9 mouse cellular contexts compared by ENCODE assay signal in genomic region chr4:84199181-84199656, GRCm38 (mm10).
DNase-seq lines count a peak whose midpoint lies in the region; ATAC-seq and TF ChIP-seq lines count a peak whose summit lies in the region.
"Had no signal": no experiment of that assay in that cellular context is flagged by ENCODE, and none has a peak within 500 bp of the region (broad histone marks: within the 10 kb centered on the region; RNA-seq: fewer than 3 reads in every experiment).

No protein-coding gene starts in this region.

- no peak overlapping the region for H3K4me2 ChIP-seq in kidney, embryonic 14.5 days (replicated peaks; ENCODE audit: low read depth, low read length)
- no peak overlapping the region for H3K4me2 ChIP-seq in limb, embryonic 12.5 days

- DNase-seq in kidney, postnatal 36 days: no peak
- peak; percentile 32 to 39 for DNase-seq in gastrocnemius, postnatal 4 days (ENCODE audit: low spot score in 2 of 2)
- DNase-seq in frontal cortex, postnatal 25 days (ENCODE audit: low spot score in 2 of 2): no peak
- no peak for DNase-seq in c-Kit-positive CD71-positive TER-119-positive erythroid progenitor cells, embryonic 14.5 days (ENCODE audit: low spot score)
- no peak for DNase-seq in right cerebral cortex, postnatal 14 days

- H3K9ac ChIP-seq in kidney, embryonic 14.5 days (ENCODE audit: low read depth, low read length): 0 out of 2 replicates have a peak overlapping the region, but pooled peaks have one; percentile 12
- H3K9ac ChIP-seq in limb, embryonic 12.5 days (replicated peaks): no peak overlapping the region

- WGBS in kidney, embryonic 14.5 days: 29% methylated on average over 9 of the region's 9 CpGs
- WGBS in limb, embryonic 12.5 days: 54% methylated on average over 9 of the region's 9 CpGs

- H3K4me3 ChIP-seq in kidney, embryonic 14.5 days (ENCODE audit: low read length): no peak overlapping the region
- 0 out of 2 replicates have a peak overlapping the region, but pooled peaks have one; percentile 13 for H3K4me3 ChIP-seq in E14TG2a.4 (replicated peaks; ENCODE audit: low read length)
- H3K4me3 ChIP-seq in limb, embryonic 12.5 days (replicated peaks): no peak overlapping the region

- no peaks in the 10 kb centered on the region for H3K36me3 ChIP-seq in kidney, embryonic 14.5 days (ENCODE audit: control insufficient read depth, insufficient read depth, low read length)
- no peaks in the 10 kb centered on the region for H3K36me3 ChIP-seq in E14TG2a.4 (ENCODE audit: insufficient read depth, low read length)
- no peaks in the 10 kb centered on the region for H3K36me3 ChIP-seq in limb, embryonic 12.5 days
- H3K36me3 ChIP-seq: G1E had no signal

- H3K4me1 ChIP-seq in kidney, embryonic 14.5 days (ENCODE audit: control insufficient read depth, insufficient read depth, low read length): peaks cover 8% of the 10 kb centered on the region; the same call in 1 of the 2 replicates
- peaks cover 54% of the 10 kb centered on the region for H3K4me1 ChIP-seq in E14TG2a.4 (replicated peaks; ENCODE audit: low read depth, low read length)
- peaks cover 40% of the 10 kb centered on the region for H3K4me1 ChIP-seq in limb, embryonic 12.5 days (replicated peaks)

- no peak for TF ChIP-seq CTCF in E14TG2a.4 (conservative IDR thresholded peaks at IDR 0.05; ENCODE audit: low read length)

- peak; percentile 42 for ATAC-seq in kidney, embryonic 14.5 days (ENCODE audit: low FRiP score, low TSS enrichment)
- ATAC-seq in limb, embryonic 12.5 days (ENCODE audit: insufficient number of reproducible peaks, insufficient read depth, low FRiP score, low TSS enrichment, low read depth): 0 out of 2 replicates have a peak, but pooled peaks have one; percentile 45

- no peak overlapping the region for H3K27ac ChIP-seq in kidney, embryonic 14.5 days (ENCODE audit: low read depth, low read length)
- H3K27ac ChIP-seq in limb, embryonic 12.5 days: no peak overlapping the region

- no peaks in the 10 kb centered on the region for H3K9me3 ChIP-seq in kidney, embryonic 14.5 days (ENCODE audit: control insufficient read depth, low read length)
- no peaks in the 10 kb centered on the region for H3K9me3 ChIP-seq in E14TG2a.4 (ENCODE audit: low read length)
- no peaks in the 10 kb centered on the region for H3K9me3 ChIP-seq in limb, embryonic 12.5 days

- no peaks in the 10 kb centered on the region for H3K27me3 ChIP-seq in kidney, embryonic 14.5 days (ENCODE audit: control insufficient read depth, insufficient read depth, low read length)
- H3K27me3 ChIP-seq in E14TG2a.4 (ENCODE audit: insufficient read depth, low read length): peaks cover 15% of the 10 kb centered on the region
- no peaks in the 10 kb centered on the region for H3K27me3 ChIP-seq in limb, embryonic 12.5 days

Comparison
In these comparisons a context has a peak if more than half of its experiments do, and no peak if none do; other contexts are left out.
1. DNase-seq: peak in gastrocnemius, postnatal 4 days (2 of 2); none in kidney, postnatal 36 days (0 of 2), frontal cortex, postnatal 25 days (0 of 2), c-Kit-positive CD71-positive TER-119-positive erythroid progenitor cells, embryonic 14.5 days (single experiment) and right cerebral cortex, postnatal 14 days (single experiment).